Mouse (Mus musculus) olfactory bulb, adult 2 months (tissue): ENCODE data around the gene Rbm38.

ENCODE experiments used
- CTCF ChIP-seq: fragments of 200-500 bp; IDR thresholded peaks from 2 replicates; pipeline ENCODE4 v1.5.1; 2012; ENCODE audit warnings: low read depth, mild to moderate bottlenecking, low read length, moderate library complexity; ENCODE audit not compliant: insufficient read depth
- POLR2A ChIP-seq: fragments of 200-500 bp; IDR thresholded peaks from 2 replicates; pipeline ENCODE4 v1.6.1; 2012; ENCODE audit warnings: mild to moderate bottlenecking, low read depth, low read length, moderate library complexity; ENCODE audit not compliant: insufficient read depth

GRCm38 (mm10) chr2:173000285-173000652 is 20.0 kb upstream of the Rbm38 start:
- TF ChIP-seq CTCF (no peak), POLR2A (no peak)
